Mouse (Mus musculus): ENCODE measurements around the gene Map3k5.

DNA sequence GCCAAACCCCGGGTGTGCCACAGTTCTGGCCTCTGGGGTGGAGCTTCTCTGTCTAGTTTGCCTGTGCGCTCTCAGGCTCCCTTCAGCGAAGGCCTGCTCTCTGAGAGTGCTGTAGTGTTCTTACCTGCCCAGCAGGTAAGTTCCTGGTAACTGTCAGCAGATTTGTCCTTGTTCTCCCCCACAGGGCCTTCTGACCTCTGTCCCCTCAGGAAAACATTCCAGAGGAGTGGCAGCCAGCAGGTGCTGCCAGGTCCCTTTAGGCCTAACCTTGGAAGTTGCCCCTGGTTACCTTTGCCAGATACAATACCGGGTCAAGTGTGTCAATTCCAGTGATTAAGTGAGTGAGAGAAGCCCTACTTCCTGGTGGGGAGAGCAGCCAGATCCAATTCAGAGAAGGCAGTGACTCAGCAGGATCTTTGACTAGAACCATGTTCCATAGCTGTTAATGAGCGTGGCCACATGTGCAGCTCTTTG is 252.6 kb downstream of the Map3k5 start:
- TF ChIP-seq TAL1 (IDR thresholded peaks at IDR 0.05; ENCODE audit: low read length) (no peak), GATA1 (IDR thresholded peaks at IDR 0.05; ENCODE audit: low read length) (no peak)
